Mouse (Mus musculus) myocyte (in vitro differentiated cells): ENCODE data around the gene Rad17.

Experiments used
- CEBPB ChIP-seq: IDR thresholded peaks from 2 replicates; pipeline ENCODE4 v1.6.1; 2011; ENCODE audit warnings: mild to moderate bottlenecking, moderate library complexity; ENCODE audit not compliant: poor library complexity, insufficient read depth, severe bottlenecking
- E2F4 ChIP-seq: IDR thresholded peaks from one replicate; pipeline ENCODE4 v1.6.1; 2011; ENCODE audit warnings: mild to moderate bottlenecking, control low read depth, moderate library complexity; ENCODE audit not compliant: insufficient read depth
- MAX ChIP-seq: IDR thresholded peaks from one replicate; pipeline ENCODE4 v1.6.1; 2011; ENCODE audit warnings: low read depth, mild to moderate bottlenecking, control low read depth
- MYOG ChIP-seq, 3 experiments: IDR thresholded peaks; one replicate each; pipeline ENCODE4 v1.6.1; 2011; ENCODE audit warnings: control low read depth in 2 of 3, low read depth in 2 of 3, mild to moderate bottlenecking in 2 of 3; ENCODE audit not compliant: insufficient read length in 2 of 3, control insufficient read depth in 1 of 3, insufficient read depth in 1 of 3
- POLR2A ChIP-seq: IDR thresholded peaks from one replicate; pipeline ENCODE4 v1.6.1; 2011; ENCODE audit warnings: low read depth, mild to moderate bottlenecking, control low read depth, moderate library complexity; ENCODE audit not compliant: insufficient read length
- POLR2AphosphoS2 ChIP-seq: IDR thresholded peaks from one replicate; pipeline ENCODE4 v1.6.1; 2011; ENCODE audit warnings: low read depth, control low read depth; ENCODE audit not compliant: insufficient read length
- TCF12 ChIP-seq: IDR thresholded peaks from one replicate; pipeline ENCODE4 v1.6.1; 2011; ENCODE audit warnings: mild to moderate bottlenecking, control low read depth; ENCODE audit not compliant: poor library complexity, insufficient read depth, severe bottlenecking
- USF1 ChIP-seq: IDR thresholded peaks from one replicate; pipeline ENCODE4 v1.6.1; 2011; ENCODE audit warnings: low read depth, mild to moderate bottlenecking, control low read depth, moderate library complexity

- no peak for TF ChIP-seq MAX
- no peak for TF ChIP-seq USF1
- TF ChIP-seq POLR2AphosphoS2: no peak
- TF ChIP-seq CEBPB: no peak
- TF ChIP-seq TCF12: no peak
- TF ChIP-seq POLR2A: no peak
- TF ChIP-seq MYOG (IDR thresholded peaks at IDR 0.05; ENCODE audit: control insufficient read depth in 1 of 3, insufficient read depth in 1 of 3, insufficient read length in 2 of 3, low read depth in 2 of 3): no peak
- no peak for TF ChIP-seq E2F4
These were observed 38.6 kb downstream of the Rad17 start for GRCm38 (mm10) chr13:100612251-100612650.
